Mouse (Mus musculus): ENCODE results near the gene Tmem170. TPM values are rescaled to one million over a fixed set of nuclear protein-coding genes. Genes with fewer than 3 reads are reported as not detected.

The Tmem170 gene
- total and polyA plus RNA-seq, 2 experiments: 3.8 to 5.0 TPM

DNA sequence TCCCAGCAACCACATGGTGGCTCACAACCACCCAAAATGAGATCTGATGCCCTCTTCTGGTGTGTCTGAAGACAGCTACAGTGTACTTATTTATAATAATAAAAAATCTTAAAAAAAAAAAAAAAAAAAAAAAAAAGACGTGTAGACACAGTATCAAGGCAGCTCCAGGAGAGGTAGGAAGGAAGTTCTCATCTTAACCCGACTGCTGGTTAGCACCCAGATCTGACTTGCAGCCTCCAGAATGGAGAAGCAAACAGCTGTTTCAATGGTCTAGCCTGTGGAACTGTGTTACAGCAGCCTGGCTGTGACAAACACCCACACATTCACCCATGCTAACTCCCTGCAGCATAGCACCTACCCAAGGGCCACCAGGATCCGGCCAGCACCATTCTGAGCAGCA, 6.2 kb downstream of the Tmem170 start:
- no peak for TF ChIP-seq POLR2A (IDR thresholded peaks at IDR 0.05; ENCODE audit: extremely low read depth, insufficient read depth, low read length)
- TF ChIP-seq CTCF (IDR thresholded peaks at IDR 0.05; ENCODE audit: low read depth, low read length): no peak
- H3K27me3 ChIP-seq (ENCODE audit: control insufficient read depth, insufficient read depth, low read length): no peaks in the 10 kb centered on the region
- peaks cover 2% of the 10 kb centered on the region; the same call in 1 of the 2 replicates for H3K79me2 ChIP-seq (ENCODE audit: control insufficient read depth, insufficient read depth, low read length)
- no peak overlapping the region for H3K9ac ChIP-seq (ENCODE audit: low read depth, low read length)
- no peak overlapping the region for H3K27ac ChIP-seq (replicated peaks; ENCODE audit: insufficient read depth, low read depth, low read length)
- H3K4me3 ChIP-seq (ENCODE audit: insufficient read depth, low read depth, low read length): no peak overlapping the region
- WGBS: 81% methylated on average over 3 of the region's 3 CpGs
- DNase-seq (ENCODE audit: extremely low read depth, low read depth, low spot score): no peak
- H3K36me3 ChIP-seq (ENCODE audit: control insufficient read depth, insufficient read depth, low read length): 0 out of 2 replicates have a peak, but pooled peaks cover 3% of the 10 kb centered on the region
- H3K4me1 ChIP-seq (ENCODE audit: control insufficient read depth, insufficient read depth, low read length): peaks cover 3% of the 10 kb centered on the region; the same call in 1 of the 2 replicates

GRCm38 (mm10) chr8:111868664-111869063, 7.9 kb downstream of the Tmem170 start:
- Histone ChIP-seq H3K79me2 (ENCODE audit: control insufficient read depth, insufficient read depth, low read length) (peaks cover 2% of the 10 kb centered on the region; the same call in 1 of the 2 replicates), H3K36me3 (ENCODE audit: control insufficient read depth, insufficient read depth, low read length) (peaks cover 10% of the 10 kb centered on the region), H3K4me1 (ENCODE audit: control insufficient read depth, insufficient read depth, low read length) (no peaks in the 10 kb centered on the region), H3K9ac (ENCODE audit: low read depth, low read length) (no peak overlapping the region), H3K27me3 (ENCODE audit: control insufficient read depth, insufficient read depth, low read length) (no peaks in the 10 kb centered on the region), H3K4me3 (ENCODE audit: insufficient read depth, low read depth, low read length) (no peak overlapping the region), H3K27ac (replicated peaks; ENCODE audit: insufficient read depth, low read depth, low read length) (no peak overlapping the region)
- DNase-seq (ENCODE audit: extremely low read depth, low read depth, low spot score): no peak
- TF ChIP-seq POLR2A (IDR thresholded peaks at IDR 0.05; ENCODE audit: extremely low read depth, insufficient read depth, low read length) (no peak), CTCF (IDR thresholded peaks at IDR 0.05; ENCODE audit: low read depth, low read length) (no peak)
- 80% methylated on average over 2 of the region's 2 CpGs for WGBS

DNA sequence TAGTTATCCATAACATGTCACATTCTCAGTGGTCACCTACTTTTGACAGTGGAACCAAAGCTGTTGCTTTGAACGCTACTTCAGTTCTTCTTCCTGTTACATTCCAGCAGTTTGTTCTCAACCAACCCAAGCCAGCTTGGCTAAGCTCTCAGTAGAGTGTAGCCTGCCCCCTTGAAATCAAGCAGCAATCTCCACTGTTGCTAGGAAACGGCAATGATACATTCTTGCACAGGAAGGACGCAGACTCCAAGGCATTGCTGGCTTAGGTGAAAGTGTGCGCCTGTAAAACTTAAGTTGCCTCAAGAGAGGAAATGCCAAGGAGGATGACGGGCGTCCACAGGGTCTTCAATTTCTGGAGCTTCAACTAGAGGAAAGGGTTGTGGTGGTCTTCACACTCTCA, 10.7 kb downstream of the Tmem170 start:
- H3K27me3 ChIP-seq (ENCODE audit: control insufficient read depth, insufficient read depth, low read length): no peaks in the 10 kb centered on the region
- DNase-seq (ENCODE audit: extremely low read depth, low read depth, low spot score): no peak
- TF ChIP-seq POLR2A (IDR thresholded peaks at IDR 0.05; ENCODE audit: extremely low read depth, insufficient read depth, low read length) (no peak), CTCF (IDR thresholded peaks at IDR 0.05; ENCODE audit: low read depth, low read length) (no peak)
- WGBS: 85% methylated on average over 6 of the region's 6 CpGs
- no peaks in the 10 kb centered on the region for H3K79me2 ChIP-seq (ENCODE audit: control insufficient read depth, insufficient read depth, low read length)
- no peak overlapping the region for H3K4me3 ChIP-seq (ENCODE audit: insufficient read depth, low read depth, low read length)
- no peaks in the 10 kb centered on the region for H3K4me1 ChIP-seq (ENCODE audit: control insufficient read depth, insufficient read depth, low read length)
- no peak overlapping the region for H3K27ac ChIP-seq (replicated peaks; ENCODE audit: insufficient read depth, low read depth, low read length)
- peaks cover 10% of the 10 kb centered on the region for H3K36me3 ChIP-seq (ENCODE audit: control insufficient read depth, insufficient read depth, low read length)
- no peak overlapping the region for H3K9ac ChIP-seq (ENCODE audit: low read depth, low read length)

- H3K9ac ChIP-seq (ENCODE audit: low read depth, low read length): no peak overlapping the region
- 90% methylated on average over 8 of the region's 8 CpGs for WGBS
- peaks cover 10% of the 10 kb centered on the region for H3K36me3 ChIP-seq (ENCODE audit: control insufficient read depth, insufficient read depth, low read length)
- no peak for TF ChIP-seq POLR2A (IDR thresholded peaks at IDR 0.05; ENCODE audit: extremely low read depth, insufficient read depth, low read length)
- TF ChIP-seq CTCF (IDR thresholded peaks at IDR 0.05; ENCODE audit: low read depth, low read length): no peak
- H3K27ac ChIP-seq (replicated peaks; ENCODE audit: insufficient read depth, low read depth, low read length): no peak overlapping the region
- no peaks in the 10 kb centered on the region for H3K27me3 ChIP-seq (ENCODE audit: control insufficient read depth, insufficient read depth, low read length)
- DNase-seq (ENCODE audit: extremely low read depth, low read depth, low spot score): no peak
- no peaks in the 10 kb centered on the region for H3K79me2 ChIP-seq (ENCODE audit: control insufficient read depth, insufficient read depth, low read length)
- H3K4me1 ChIP-seq (ENCODE audit: control insufficient read depth, insufficient read depth, low read length): no peaks in the 10 kb centered on the region
- no peak overlapping the region for H3K4me3 ChIP-seq (ENCODE audit: insufficient read depth, low read depth, low read length)
These were observed 11.3 kb downstream of the Tmem170 start for GRCm38 (mm10) chr8:111865130-111865852.

DNA sequence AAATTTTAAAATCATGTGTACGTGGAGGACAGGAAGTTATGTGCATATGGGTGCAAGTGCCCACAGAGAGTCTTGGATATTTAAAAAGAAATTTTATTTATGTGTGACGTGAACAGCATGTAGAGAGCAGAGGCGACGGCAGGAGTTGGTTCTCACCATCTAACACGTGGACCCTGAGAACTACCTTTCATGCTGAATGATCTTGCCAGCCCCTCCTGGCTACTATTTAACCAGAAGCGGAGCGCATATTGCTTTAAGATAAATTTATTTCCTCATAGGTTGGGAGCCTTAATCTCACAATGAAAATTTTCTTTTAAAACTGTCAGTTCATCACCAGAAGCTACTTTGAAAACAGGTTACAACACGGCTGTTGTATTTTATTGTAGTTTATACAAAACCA, 11.9 kb downstream of the Tmem170 start:
- 91% methylated on average over 8 of the region's 8 CpGs for WGBS
- H3K4me1 ChIP-seq (ENCODE audit: control insufficient read depth, insufficient read depth, low read length): no peaks in the 10 kb centered on the region
- H3K4me3 ChIP-seq (ENCODE audit: insufficient read depth, low read depth, low read length): no peak overlapping the region
- DNase-seq (ENCODE audit: extremely low read depth, low read depth, low spot score): no peak
- no peaks in the 10 kb centered on the region for H3K27me3 ChIP-seq (ENCODE audit: control insufficient read depth, insufficient read depth, low read length)
- no peak overlapping the region for H3K9ac ChIP-seq (ENCODE audit: low read depth, low read length)
- H3K27ac ChIP-seq (replicated peaks; ENCODE audit: insufficient read depth, low read depth, low read length): no peak overlapping the region
- TF ChIP-seq CTCF (IDR thresholded peaks at IDR 0.05; ENCODE audit: low read depth, low read length): no peak
- no peak for TF ChIP-seq POLR2A (IDR thresholded peaks at IDR 0.05; ENCODE audit: extremely low read depth, insufficient read depth, low read length)
- H3K79me2 ChIP-seq (ENCODE audit: control insufficient read depth, insufficient read depth, low read length): no peaks in the 10 kb centered on the region
- H3K36me3 ChIP-seq (ENCODE audit: control insufficient read depth, insufficient read depth, low read length): peaks cover 10% of the 10 kb centered on the region

GRCm38 (mm10) chr8:111863280-111863679, 13.3 kb downstream of the Tmem170 start:
- Histone ChIP-seq H3K27ac (replicated peaks; ENCODE audit: insufficient read depth, low read depth, low read length) (no peak overlapping the region), H3K27me3 (ENCODE audit: control insufficient read depth, insufficient read depth, low read length) (no peaks in the 10 kb centered on the region), H3K79me2 (ENCODE audit: control insufficient read depth, insufficient read depth, low read length) (no peaks in the 10 kb centered on the region), H3K4me3 (ENCODE audit: insufficient read depth, low read depth, low read length) (no peak overlapping the region), H3K36me3 (ENCODE audit: control insufficient read depth, insufficient read depth, low read length) (peaks cover 10% of the 10 kb centered on the region), H3K9ac (ENCODE audit: low read depth, low read length) (no peak overlapping the region), H3K4me1 (ENCODE audit: control insufficient read depth, insufficient read depth, low read length) (no peaks in the 10 kb centered on the region)
- no peak for TF ChIP-seq POLR2A (IDR thresholded peaks at IDR 0.05; ENCODE audit: extremely low read depth, insufficient read depth, low read length)
- TF ChIP-seq CTCF (IDR thresholded peaks at IDR 0.05; ENCODE audit: low read depth, low read length): no peak
- no peak for DNase-seq (ENCODE audit: extremely low read depth, low read depth, low spot score)
- 76% methylated on average over 4 of the region's 4 CpGs for WGBS
